Mouse (Mus musculus): ENCODE measurements around the gene Cadm4. TPM values are rescaled to one million over a fixed set of nuclear protein-coding genes. Genes with fewer than 3 reads are reported as not detected.

The Cadm4 gene
- not detected for polyA plus RNA-seq (2014; fragmentation: Illumina TruSeq; extraction: RNeasy Lipid Tissue Mini Kit (QIAGEN cat#74804); ENCODE audit: low read depth, low replicate concordance)

GRCm38 (mm10) chr7:24481474-24482207 lies at the start of gene Cadm4:
TSS of gene Cadm4 (plus strand) at chr7:24482023.

GRCm38 (mm10) chr7:24451855-24452311 lies 29.9 kb upstream of the Cadm4 start, which contains the start of gene Irgc1:
TSS of gene Irgc1 (minus strand) at chr7:24452297.

GRCm38 (mm10) chr7:24462388-24463319 lies 19.2 kb upstream of the Cadm4 start, which contains the start of gene Plaur:
TSS of gene Plaur (plus strand) at chr7:24462484.

GRCm38 (mm10) chr7:24506838-24507725 lies 25.3 kb downstream of the Cadm4 start, which contains the start of gene Zfp428:
TSS of gene Zfp428 (plus strand) at chr7:24507006.

GRCm38 (mm10) chr7:24512355-24512754 lies 30.5 kb downstream of the Cadm4 start, which contains the start of gene AC161166.1:
TSS of gene AC161166.1 (minus strand) at chr7:24512455.

GRCm38 (mm10) chr7:24530062-24530931 lies 48.5 kb downstream of the Cadm4 start, which contains the start of gene Irgq:
TSS of gene Irgq (plus strand) at chr7:24530689.

GRCm38 (mm10) chr7:24546068-24546614 lies 64.3 kb downstream of the Cadm4 start, which contains the start of the genes Pinlyp and Xrcc1:
TSS of gene Pinlyp (minus strand) at chr7:24546118.
TSS of gene Xrcc1 (plus strand) at chr7:24546289.

Other genes starting within 250 kb of the Cadm4 start
- gene Zfp109, start 244.5 kb upstream of the Cadm4 start, polyA plus RNA-seq (2014; fragmentation: Illumina TruSeq; extraction: RNeasy Lipid Tissue Mini Kit (QIAGEN cat#74804); ENCODE audit: low read depth, low replicate concordance): 0.70 TPM
- 0.77 TPM for gene Zfp108, start 227.2 kb upstream of the Cadm4 start, polyA plus RNA-seq (2014; fragmentation: Illumina TruSeq; extraction: RNeasy Lipid Tissue Mini Kit (QIAGEN cat#74804); ENCODE audit: low read depth, low replicate concordance)
- 6.5 TPM for gene Zfp93, start 211.6 kb upstream of the Cadm4 start, polyA plus RNA-seq (2014; fragmentation: Illumina TruSeq; extraction: RNeasy Lipid Tissue Mini Kit (QIAGEN cat#74804); ENCODE audit: low read depth, low replicate concordance)
- gene Zfp61, start 180.8 kb upstream of the Cadm4 start, polyA plus RNA-seq (2014; fragmentation: Illumina TruSeq; extraction: RNeasy Lipid Tissue Mini Kit (QIAGEN cat#74804); ENCODE audit: low read depth, low replicate concordance): 8.8 TPM
- 3.2 TPM for gene Zfp94, start 165.4 kb upstream of the Cadm4 start, polyA plus RNA-seq (2014; fragmentation: Illumina TruSeq; extraction: RNeasy Lipid Tissue Mini Kit (QIAGEN cat#74804); ENCODE audit: low read depth, low replicate concordance)
- gene Tescl, start 148.1 kb upstream of the Cadm4 start, polyA plus RNA-seq (2014; fragmentation: Illumina TruSeq; extraction: RNeasy Lipid Tissue Mini Kit (QIAGEN cat#74804); ENCODE audit: low read depth, low replicate concordance): 0.36 TPM
- gene Lypd5, start 132.8 kb upstream of the Cadm4 start, polyA plus RNA-seq (2014; fragmentation: Illumina TruSeq; extraction: RNeasy Lipid Tissue Mini Kit (QIAGEN cat#74804); ENCODE audit: low read depth, low replicate concordance): 0.41 TPM
- not detected for gene Kcnn4, start 111.8 kb upstream of the Cadm4 start, polyA plus RNA-seq (2014; fragmentation: Illumina TruSeq; extraction: RNeasy Lipid Tissue Mini Kit (QIAGEN cat#74804); ENCODE audit: low read depth, low replicate concordance)
- gene Smg9, start 82.4 kb upstream of the Cadm4 start, polyA plus RNA-seq (2014; fragmentation: Illumina TruSeq; extraction: RNeasy Lipid Tissue Mini Kit (QIAGEN cat#74804); ENCODE audit: low read depth, low replicate concordance): 6.5 TPM
- 1.1 TPM for gene Irgc1, start 29.7 kb upstream of the Cadm4 start, polyA plus RNA-seq (2014; fragmentation: Illumina TruSeq; extraction: RNeasy Lipid Tissue Mini Kit (QIAGEN cat#74804); ENCODE audit: low read depth, low replicate concordance)
- not detected for gene Plaur, start 19.5 kb upstream of the Cadm4 start, polyA plus RNA-seq (2014; fragmentation: Illumina TruSeq; extraction: RNeasy Lipid Tissue Mini Kit (QIAGEN cat#74804); ENCODE audit: low read depth, low replicate concordance)
- 0.60 TPM for gene Zfp428, start 25.0 kb downstream of the Cadm4 start, polyA plus RNA-seq (2014; fragmentation: Illumina TruSeq; extraction: RNeasy Lipid Tissue Mini Kit (QIAGEN cat#74804); ENCODE audit: low read depth, low replicate concordance)
- gene AC161166.1, start 30.4 kb downstream of the Cadm4 start, polyA plus RNA-seq (2014; fragmentation: Illumina TruSeq; extraction: RNeasy Lipid Tissue Mini Kit (QIAGEN cat#74804); ENCODE audit: low read depth, low replicate concordance): 9.5 TPM
- 1.2 TPM for gene Irgq, start 48.7 kb downstream of the Cadm4 start, polyA plus RNA-seq (2014; fragmentation: Illumina TruSeq; extraction: RNeasy Lipid Tissue Mini Kit (QIAGEN cat#74804); ENCODE audit: low read depth, low replicate concordance)
- gene Pinlyp, start 64.1 kb downstream of the Cadm4 start, polyA plus RNA-seq (2014; fragmentation: Illumina TruSeq; extraction: RNeasy Lipid Tissue Mini Kit (QIAGEN cat#74804); ENCODE audit: low read depth, low replicate concordance): not detected
- gene Xrcc1, start 64.3 kb downstream of the Cadm4 start, polyA plus RNA-seq (2014; fragmentation: Illumina TruSeq; extraction: RNeasy Lipid Tissue Mini Kit (QIAGEN cat#74804); ENCODE audit: low read depth, low replicate concordance): 2.1 TPM
- not detected for gene Ethe1, start 105.5 kb downstream of the Cadm4 start, polyA plus RNA-seq (2014; fragmentation: Illumina TruSeq; extraction: RNeasy Lipid Tissue Mini Kit (QIAGEN cat#74804); ENCODE audit: low read depth, low replicate concordance)
- gene Zfp575, start 105.6 kb downstream of the Cadm4 start, polyA plus RNA-seq (2014; fragmentation: Illumina TruSeq; extraction: RNeasy Lipid Tissue Mini Kit (QIAGEN cat#74804); ENCODE audit: low read depth, low replicate concordance): not detected
- not detected for gene Phldb3, start 128.7 kb downstream of the Cadm4 start, polyA plus RNA-seq (2014; fragmentation: Illumina TruSeq; extraction: RNeasy Lipid Tissue Mini Kit (QIAGEN cat#74804); ENCODE audit: low read depth, low replicate concordance)
- not detected for gene Lypd3, start 154.5 kb downstream of the Cadm4 start, polyA plus RNA-seq (2014; fragmentation: Illumina TruSeq; extraction: RNeasy Lipid Tissue Mini Kit (QIAGEN cat#74804); ENCODE audit: low read depth, low replicate concordance)
- 85.9 TPM for gene Tex101, start 194.7 kb downstream of the Cadm4 start, polyA plus RNA-seq (2014; fragmentation: Illumina TruSeq; extraction: RNeasy Lipid Tissue Mini Kit (QIAGEN cat#74804); ENCODE audit: low read depth, low replicate concordance)
- gene BC049730, start 227.2 kb downstream of the Cadm4 start, polyA plus RNA-seq (2014; fragmentation: Illumina TruSeq; extraction: RNeasy Lipid Tissue Mini Kit (QIAGEN cat#74804); ENCODE audit: low read depth, low replicate concordance): 132 TPM
- gene Gm4763, start 244.9 kb downstream of the Cadm4 start, polyA plus RNA-seq (2014; fragmentation: Illumina TruSeq; extraction: RNeasy Lipid Tissue Mini Kit (QIAGEN cat#74804); ENCODE audit: low read depth, low replicate concordance): 106 TPM